ENCODE assay signal across 25 mouse cellular contexts in genomic region chr2:4167131-4167530, GRCm38 (mm10).
A peak's percentile ranks its signal among the peaks of the same experiment; 100 is the strongest.
DNase-seq lines count a peak whose midpoint lies in the region; ATAC-seq and TF ChIP-seq lines count a peak whose summit lies in the region.
"Had no signal": no experiment of that assay in that cellular context is flagged by ENCODE, and none has a peak within 500 bp of the region (broad histone marks: within the 10 kb centered on the region; RNA-seq: fewer than 3 reads in every experiment).

No protein-coding gene starts in this region.

- in situ Hi-C loops in Patski (cut with MboI; ENCODE audit: low pct_unique_long_range_greater_than_20kb), result no loop called here

- no peak overlapping the region for H3K9ac ChIP-seq in heart, embryonic 11.5 days (ENCODE audit: low read depth, low read length)
- H3K9ac ChIP-seq: embryonic facial prominence, embryonic 12.5 days; embryonic facial prominence, embryonic 15.5 days; forebrain, postnatal 0 days; heart, embryonic 13.5 days; hindbrain, embryonic 12.5 days; hindbrain, embryonic 15.5 days had no signal

- H3K9me3 ChIP-seq in heart, embryonic 11.5 days (replicated peaks; ENCODE audit: control insufficient read depth, low read length), result no peaks in the 10 kb centered on the region
- no peaks in the 10 kb centered on the region for H3K9me3 ChIP-seq in G1E (replicated peaks)
- H3K9me3 ChIP-seq: embryonic facial prominence, embryonic 12.5 days; embryonic facial prominence, embryonic 15.5 days; hindbrain, embryonic 12.5 days; hindbrain, embryonic 15.5 days had no signal

- no peak overlapping the region for H3K27ac ChIP-seq in heart, embryonic 11.5 days (ENCODE audit: low read depth, low read length)
- H3K27ac ChIP-seq: embryonic facial prominence, embryonic 12.5 days; embryonic facial prominence, embryonic 15.5 days; gastrocnemius, adult 2 months; heart, embryonic 13.5 days; hindbrain, embryonic 12.5 days; hindbrain, embryonic 15.5 days had no signal

- no peak overlapping the region for H3K4me3 ChIP-seq in heart, embryonic 11.5 days (ENCODE audit: low read depth, low read length)
- H3K4me3 ChIP-seq in G1E (ENCODE audit: low read depth, low read length), result peak overlapping the region; percentile 17; the same call in 1 of the 2 replicates
- H3K4me3 ChIP-seq: embryonic facial prominence, embryonic 12.5 days; embryonic facial prominence, embryonic 15.5 days; gastrocnemius, adult 2 months; heart, embryonic 13.5 days; hindbrain, embryonic 12.5 days; hindbrain, embryonic 15.5 days had no signal

- no peaks in the 10 kb centered on the region for H3K4me1 ChIP-seq in heart, embryonic 11.5 days (ENCODE audit: control insufficient read depth, insufficient read depth, low read length)
- H3K4me1 ChIP-seq in G1E (ENCODE audit: insufficient read depth, low read depth, low read length), result no peaks in the 10 kb centered on the region
- H3K4me1 ChIP-seq: embryonic facial prominence, embryonic 12.5 days; embryonic facial prominence, embryonic 15.5 days had no signal

- no peak overlapping the region for H3K4me2 ChIP-seq in heart, embryonic 11.5 days
- H3K4me2 ChIP-seq: embryonic facial prominence, embryonic 12.5 days; embryonic facial prominence, embryonic 15.5 days; heart, embryonic 13.5 days; hindbrain, embryonic 12.5 days; hindbrain, embryonic 15.5 days had no signal

- no peak for TF ChIP-seq CTCF in G1E (IDR thresholded peaks at IDR 0.05; ENCODE audit: low read depth, low read length)
- no peak for TF ChIP-seq CTCF in Patski (IDR thresholded peaks at IDR 0.05)

- intact Hi-C loops in left cerebral cortex, postnatal 36 days (cut with DNase I), result no loop called here

- H3K27me3 ChIP-seq in heart, embryonic 11.5 days (ENCODE audit: control insufficient read depth, insufficient read depth, low read length), result no peaks in the 10 kb centered on the region
- no peaks in the 10 kb centered on the region; the same call in 1 of the 2 replicates for H3K27me3 ChIP-seq in G1E (ENCODE audit: insufficient read depth, low read length)
- peaks cover 22% of the 10 kb centered on the region for H3K27me3 ChIP-seq in Patski
- H3K27me3 ChIP-seq: embryonic facial prominence, embryonic 12.5 days; embryonic facial prominence, embryonic 15.5 days; heart, embryonic 13.5 days; hindbrain, embryonic 12.5 days; hindbrain, embryonic 15.5 days had no signal

- ATAC-seq in heart, embryonic 11.5 days (replicated peaks; ENCODE audit: insufficient number of reproducible peaks, low FRiP score, low TSS enrichment), result no peak
- ATAC-seq in G1E (ENCODE audit: extremely low read depth, insufficient number of reproducible peaks, low FRiP score, poor library complexity, severe bottlenecking) (no peak), Patski (peak; percentile 26)
- ATAC-seq: CD4-positive, CD25-positive, alpha-beta regulatory T cell, adult 4 months; forebrain, embryonic 14.5 days; forebrain, postnatal 0 days had no signal

- DNase-seq in heart, adult 11 months, result peak; percentile 72
- no peak for DNase-seq in G1E (ENCODE audit: low spot score)
- no peak for DNase-seq in Patski (ENCODE audit: low read depth, low spot score)
- no peak for DNase-seq in lung, postnatal 14 days
- DNase-seq in left cerebral cortex, adult 18-20 months (ENCODE audit: low spot score in 2 of 2), result no peak
- DNase-seq in left cerebral cortex, postnatal 36 days (ENCODE audit: low spot score in 2 of 2), result no peak
- DNase-seq: adrenal gland, postnatal 14 days; cerebellum, adult 11 months; cerebellum, adult 2 months; cerebellum, adult 9-11 months; cerebellum, postnatal 25 days; forebrain, postnatal 0 days; gastrocnemius, adult 2 months; gastrocnemius, postnatal 14 days; heart, adult 18-20 months; heart, postnatal 14 days; heart, postnatal 4 days had no signal

- CTCF ChIA-PET in Patski (lab: Charles Lee), result interaction anchor here (1.1 kb wide), 1 partner anchor 13 kb away, joined by 3 read pairs; no protein-coding TSS in a partner anchor

- no peaks in the 10 kb centered on the region for H3K36me3 ChIP-seq in heart, embryonic 11.5 days (ENCODE audit: control insufficient read depth, insufficient read depth, low read length)
- H3K36me3 ChIP-seq in G1E (replicated peaks), result no peaks in the 10 kb centered on the region
- H3K36me3 ChIP-seq: embryonic facial prominence, embryonic 12.5 days; heart, embryonic 13.5 days; hindbrain, embryonic 12.5 days; hindbrain, embryonic 15.5 days had no signal

- 66% methylated on average over 6 of the region's 6 CpGs for WGBS in heart, embryonic 11.5 days (ENCODE audit: insufficient replicate concordance)

- POLR2A ChIA-PET in Patski (lab: Charles Lee), result no interaction called here
